Mouse (Mus musculus) layer of hippocampus, postnatal 10 days (tissue): ENCODE measurements around the gene Disp1. TPM values are rescaled to one million over a fixed set of nuclear protein-coding genes. Genes with fewer than 3 reads are reported as not detected.

Experiments used
- DNase-seq, 2 experiments: peaks; one replicate each; pipeline ENCODE4 v3.0.0; 2021; ENCODE audit warnings: low spot score in 2 of 2
- total RNA-seq, 2 experiments: library from RNA; stranded (reverse); gene quantifications; 2 replicates each; pipeline ENCODE4 v1.2.3; 2021

Gene Disp1
- total RNA-seq, 2 experiments from 2014 or later, result 4.3 to 4.4 TPM

DNA sequence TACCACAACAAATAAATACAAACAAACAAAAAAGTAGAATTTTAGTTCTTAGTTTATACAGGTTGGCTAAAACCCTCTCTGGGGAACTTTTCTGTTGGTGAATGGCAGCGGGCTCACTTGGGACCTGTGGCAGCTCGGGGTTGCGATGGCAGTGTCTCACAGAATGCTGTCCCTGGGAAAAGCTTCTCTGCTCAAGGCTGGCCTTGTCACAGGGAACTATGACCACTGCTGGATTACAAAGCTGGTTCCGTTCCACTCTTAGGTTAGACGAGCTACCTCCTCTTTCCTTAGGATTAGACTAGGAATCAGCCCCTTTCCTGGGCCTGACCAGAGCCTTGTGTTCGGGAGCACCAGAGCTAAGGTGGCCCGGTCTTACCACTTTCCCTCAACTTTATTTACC is 130.1 kb downstream of the Disp1 start:
- DNase-seq, result no peak

DNA sequence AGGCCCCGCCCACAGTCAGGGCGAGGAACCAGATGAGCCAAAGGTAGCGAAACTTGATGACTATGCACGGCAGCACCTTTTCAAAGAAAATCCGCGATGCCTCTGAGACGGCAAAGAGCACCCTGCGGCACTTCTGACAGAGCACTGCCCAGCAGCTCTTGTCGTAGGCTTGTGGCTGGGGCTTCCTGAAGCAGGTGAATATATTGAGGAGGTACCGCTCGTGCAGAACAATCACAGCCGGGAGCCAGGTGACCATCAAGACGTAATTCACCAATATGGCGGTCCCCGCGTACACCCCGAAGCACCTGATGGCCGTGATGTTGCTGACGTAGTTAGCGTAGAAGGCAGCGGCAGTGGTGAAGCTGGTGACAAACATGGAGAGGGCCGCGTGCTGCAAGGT is 132.7 kb downstream of the Disp1 start:
- DNase-seq, result no peak

DNA sequence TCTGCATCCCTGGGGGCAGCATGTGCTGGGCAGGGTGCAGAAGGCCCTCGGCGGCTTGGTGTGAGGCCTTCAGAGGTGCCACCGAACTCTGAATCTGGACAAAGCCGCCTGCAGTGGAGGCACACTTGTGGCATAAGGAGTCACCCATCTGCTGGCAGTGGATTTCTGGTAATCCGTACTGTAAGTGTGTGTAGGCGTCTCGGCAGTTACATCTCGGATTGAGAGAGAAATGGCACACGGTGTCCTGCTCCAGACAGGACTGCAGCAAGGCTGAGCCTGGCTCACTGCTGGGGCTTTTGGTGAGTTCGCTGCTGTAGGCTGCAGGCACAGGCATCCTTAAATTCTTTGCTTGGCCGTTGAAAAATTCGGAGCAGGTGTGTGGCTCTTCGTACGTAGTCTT is 134.5 kb downstream of the Disp1 start:
- DNase-seq, result no peak

DNA sequence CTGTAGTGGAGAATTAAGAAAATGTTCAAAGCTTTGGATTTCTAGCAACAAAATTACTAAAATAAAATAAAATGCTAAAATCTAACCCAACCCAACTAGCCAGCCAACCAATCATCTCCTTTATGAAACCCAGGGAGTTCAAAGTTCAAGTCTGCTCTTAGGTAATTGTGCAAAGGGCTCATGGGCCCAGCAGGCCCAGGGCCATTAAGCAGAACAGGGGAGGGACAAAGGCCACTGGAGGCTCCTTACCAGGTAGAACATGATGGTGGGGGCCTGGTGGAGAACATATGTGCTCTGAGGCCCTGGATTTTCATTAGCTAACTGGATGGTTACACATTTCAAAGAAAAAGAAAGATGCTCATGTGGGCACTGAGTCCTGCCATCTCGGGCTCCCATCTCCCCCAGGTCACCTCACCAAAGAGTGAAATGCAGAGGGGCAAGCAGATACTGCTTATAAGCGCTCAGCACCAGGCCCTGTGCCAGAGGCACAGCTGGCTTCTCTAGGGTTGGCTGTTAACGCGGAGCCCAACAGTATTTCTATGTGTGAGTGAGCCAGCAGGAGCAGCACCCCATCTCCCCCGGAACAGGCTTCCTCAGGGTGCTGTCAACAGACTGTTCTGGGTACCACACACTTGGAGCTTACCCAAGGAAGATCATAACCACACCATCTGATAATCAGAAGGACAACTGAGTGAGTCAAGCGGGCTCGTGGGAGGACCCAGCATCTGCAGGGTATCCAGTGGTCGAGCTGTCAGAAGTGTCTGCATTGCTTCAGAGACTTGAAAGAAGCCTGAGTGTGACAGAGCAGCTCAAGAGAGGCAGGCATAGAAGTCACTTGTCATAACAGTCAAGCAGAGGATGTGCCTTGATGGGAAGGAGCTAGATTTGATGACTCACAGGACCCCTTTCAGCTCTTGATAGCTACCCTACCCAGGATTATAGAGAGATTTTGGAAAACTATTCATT is 137.0 kb downstream of the Disp1 start:
- DNase-seq, result peak in 1 of 2 experiments; percentile 38

DNA sequence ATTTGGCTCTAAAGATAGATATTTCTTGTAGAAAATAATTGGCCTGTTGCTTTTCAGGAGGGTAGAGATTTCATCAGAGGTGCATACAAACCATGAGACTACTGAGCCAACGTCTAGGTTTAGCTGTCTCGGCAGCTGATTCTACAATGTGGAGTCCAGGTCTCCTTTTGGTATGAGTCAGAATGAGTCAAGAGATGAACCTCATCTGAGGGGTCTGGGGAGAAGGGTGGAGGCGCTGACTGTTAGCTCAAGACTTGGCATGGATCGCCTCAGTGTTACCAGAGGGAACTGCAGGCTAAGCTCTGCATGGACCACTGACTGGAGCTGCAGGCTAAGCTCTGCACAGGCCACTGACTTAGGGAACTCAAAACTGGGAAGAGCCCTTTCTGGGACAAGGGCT is 138.9 kb downstream of the Disp1 start:
- DNase-seq, result no peak

DNA sequence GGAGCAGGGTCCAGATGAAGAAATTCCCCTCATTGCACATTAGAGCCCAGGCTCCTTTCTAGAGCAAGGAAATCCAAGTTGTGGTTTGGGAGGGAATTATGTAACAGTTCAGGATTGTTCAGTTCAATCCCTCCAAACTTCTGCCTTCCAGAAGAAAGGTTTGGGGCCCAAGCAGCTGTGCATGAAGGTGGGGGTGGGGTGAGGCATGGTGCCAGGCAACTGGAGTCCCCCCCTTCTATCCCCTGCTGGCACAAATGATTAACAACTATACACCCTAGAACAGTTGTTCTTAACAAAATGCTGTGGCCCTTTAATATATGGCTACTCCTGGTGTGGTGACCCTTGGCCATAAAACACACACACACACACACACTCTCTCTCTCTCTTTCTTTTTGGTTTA is 140.2 kb downstream of the Disp1 start:
- DNase-seq, result no peak

DNA sequence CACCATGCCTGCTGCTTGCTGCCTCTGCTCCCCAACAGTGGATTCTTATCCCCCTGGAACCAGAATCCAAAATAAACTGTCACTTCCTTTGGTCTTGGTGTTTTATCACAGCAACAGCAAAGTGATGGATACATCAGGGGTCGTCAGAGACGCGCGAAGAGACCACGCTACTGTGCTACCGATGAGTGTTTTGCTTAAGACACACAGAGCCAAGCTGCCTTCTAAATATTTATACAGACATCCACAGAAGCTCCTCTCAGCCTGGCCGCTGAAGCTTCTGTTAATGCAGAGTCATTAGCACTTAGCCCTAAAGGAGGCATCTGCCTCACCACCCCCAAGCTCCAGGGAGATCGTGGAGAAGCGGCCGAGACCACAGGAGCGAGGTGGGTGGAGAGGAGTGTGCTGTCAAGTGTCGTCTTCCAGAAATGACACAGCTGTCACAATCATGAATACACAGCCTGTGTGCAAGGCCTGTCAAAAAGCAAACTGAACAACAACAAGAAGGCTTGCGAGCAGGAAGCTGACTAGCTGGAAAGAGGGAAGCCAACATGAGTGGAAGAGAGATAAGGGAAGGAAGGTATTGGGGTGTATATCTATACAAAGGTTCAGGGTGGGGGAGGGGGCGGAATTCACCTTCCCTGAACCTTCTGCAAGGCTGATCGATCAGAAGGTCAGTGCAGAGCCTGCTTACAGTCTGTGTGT is 146.1 kb downstream of the Disp1 start:
- DNase-seq, result peak in 1 of 2 experiments; percentile 34

DNA sequence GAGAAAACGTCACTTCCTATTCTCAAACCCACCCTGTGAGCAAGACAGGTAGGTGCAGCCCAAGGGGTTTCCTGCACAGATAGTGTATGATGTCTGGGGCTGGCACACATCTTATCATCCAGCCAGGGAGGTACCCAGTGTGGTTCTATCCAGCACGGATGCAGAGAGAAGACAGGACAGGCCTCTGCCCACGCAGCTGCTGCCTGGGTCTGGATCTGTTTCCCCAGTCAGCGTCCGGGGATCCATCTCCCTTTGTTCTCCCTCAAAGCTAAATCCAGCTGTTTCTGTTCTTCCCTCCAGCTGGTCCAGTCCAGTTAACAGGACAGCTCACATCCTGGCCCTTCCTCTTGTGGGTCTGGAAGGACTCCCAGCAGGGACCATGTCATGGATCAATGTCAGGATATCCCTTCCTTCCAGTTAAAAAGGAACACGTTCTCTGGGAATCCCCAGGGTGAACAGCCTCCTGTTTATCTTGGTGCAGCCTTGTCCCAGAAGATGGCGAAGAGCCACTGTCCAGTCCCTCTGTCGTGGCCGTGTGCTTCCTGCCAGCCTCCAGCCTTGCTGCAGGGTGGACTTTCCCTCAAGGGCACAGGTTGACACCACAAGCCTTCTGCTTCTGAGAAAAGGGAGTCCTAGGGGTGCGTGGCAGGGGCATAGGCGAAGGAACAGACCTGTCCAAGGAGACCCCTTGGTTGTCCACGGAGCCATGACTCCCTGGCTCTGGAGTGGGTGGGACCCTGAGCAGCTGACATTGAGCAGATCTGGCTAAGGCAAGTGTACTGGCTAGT is 148.9 kb downstream of the Disp1 start:
- no peak for DNase-seq

DNA sequence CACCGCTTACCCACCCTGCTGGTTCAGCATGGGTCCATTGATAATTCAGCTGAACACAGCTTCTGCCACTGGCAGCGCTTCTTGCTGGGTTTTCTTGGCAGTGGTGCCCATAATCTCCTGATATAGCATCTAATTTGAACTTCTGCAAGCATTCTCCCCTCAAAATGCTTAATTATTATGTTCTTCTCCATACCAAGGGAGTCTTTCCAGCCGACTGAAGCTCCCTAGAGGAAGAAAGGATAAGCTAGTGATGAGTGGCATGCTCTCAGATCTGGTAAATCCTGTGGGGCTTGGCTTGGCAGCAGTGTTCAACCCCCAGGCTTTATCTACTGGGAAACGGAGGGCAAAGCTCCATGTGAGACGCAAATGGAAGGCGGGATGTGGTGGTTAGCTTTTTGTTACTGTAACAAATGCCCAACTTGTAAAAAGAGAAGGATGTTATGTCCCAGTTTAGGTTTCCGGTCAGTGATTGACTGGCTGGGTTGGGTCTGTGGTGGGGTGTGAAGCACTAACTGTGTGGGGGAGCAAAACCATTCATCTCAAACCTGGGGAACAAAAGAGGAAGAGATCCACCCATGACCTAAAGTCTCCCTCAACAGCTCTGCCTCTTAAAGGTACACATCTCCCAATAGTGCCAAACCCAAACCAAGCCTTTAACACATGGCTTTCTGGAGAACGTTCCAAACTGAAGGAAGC is 151.2 kb downstream of the Disp1 start:
- DNase-seq, result no peak

DNA sequence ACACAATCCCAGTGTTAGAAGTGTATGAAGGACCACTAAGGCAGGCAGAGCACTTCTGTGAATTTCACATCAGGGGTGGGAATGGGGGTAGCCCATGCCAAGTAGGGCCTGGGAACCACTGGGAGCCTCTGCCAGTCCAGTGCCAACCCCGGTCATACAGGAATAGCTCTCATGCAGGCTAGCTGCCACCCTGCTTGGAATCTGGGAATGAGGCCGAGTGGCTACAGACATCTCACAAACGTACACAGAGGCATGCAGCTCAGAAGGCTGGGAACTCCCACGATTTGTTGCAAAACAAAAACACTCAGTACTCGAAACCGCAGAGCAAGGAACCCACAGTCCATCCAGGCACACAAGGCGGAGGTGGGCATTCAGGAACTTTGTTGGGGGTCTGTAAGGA is 153.5 kb downstream of the Disp1 start:
- DNase-seq, result no peak

DNA sequence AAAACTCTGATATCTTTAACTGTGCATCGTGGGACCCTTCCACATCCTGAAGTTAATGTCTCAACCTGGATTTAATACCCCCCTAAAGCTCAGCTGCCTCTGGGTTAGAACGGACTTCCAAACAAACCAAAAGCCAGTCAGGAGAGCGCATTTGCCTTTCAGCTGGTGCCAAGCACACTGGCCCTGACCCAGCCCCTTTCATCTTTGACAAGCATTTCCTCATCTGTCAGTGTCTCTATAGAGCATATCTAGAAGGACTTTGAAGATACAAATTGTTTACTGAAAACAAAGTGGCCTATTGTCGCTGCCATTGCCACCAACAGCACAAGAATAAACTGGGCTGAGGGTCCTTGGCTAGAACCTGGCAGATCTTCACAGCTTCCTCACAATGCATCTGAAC is 154.3 kb downstream of the Disp1 start:
- no peak for DNase-seq

DNA sequence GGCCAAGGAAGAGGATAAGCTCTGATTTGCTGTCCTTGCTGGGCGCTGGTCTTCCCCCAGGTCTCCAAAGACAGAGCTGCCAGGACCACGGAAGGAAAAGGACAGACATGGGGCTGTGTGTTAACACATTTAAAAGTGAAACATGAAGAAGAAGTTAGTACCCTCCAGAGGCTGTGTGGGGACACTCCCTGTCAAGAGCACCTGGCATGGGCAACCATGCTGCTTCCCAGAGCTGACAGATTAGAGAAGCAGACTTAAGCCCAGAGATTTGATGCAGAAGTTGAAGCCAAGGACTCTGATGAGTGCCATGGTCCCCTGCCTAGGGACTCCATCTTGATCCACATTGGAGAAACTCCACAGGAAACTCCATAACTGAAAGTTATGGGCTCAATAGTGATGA is 160.7 kb downstream of the Disp1 start:
- DNase-seq, result no peak

DNA sequence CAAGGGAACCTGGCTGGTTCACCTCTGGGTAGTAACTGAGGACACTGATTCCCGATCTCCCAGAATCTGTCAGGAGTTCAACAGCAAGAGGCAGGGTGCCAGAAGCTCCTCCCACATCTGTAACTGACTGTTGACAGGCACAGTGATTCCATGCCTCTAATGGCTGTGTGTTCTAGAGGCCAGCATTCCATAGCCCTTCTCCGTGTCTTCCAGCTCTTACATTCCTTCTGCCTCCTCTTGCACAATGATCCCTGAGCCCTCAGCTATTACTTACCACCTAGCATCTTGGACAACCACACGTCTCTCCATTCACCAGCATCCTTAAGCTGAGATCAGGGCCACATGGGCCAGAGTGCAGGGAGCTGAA is 165.1 kb downstream of the Disp1 start:
- DNase-seq, result no peak

DNA sequence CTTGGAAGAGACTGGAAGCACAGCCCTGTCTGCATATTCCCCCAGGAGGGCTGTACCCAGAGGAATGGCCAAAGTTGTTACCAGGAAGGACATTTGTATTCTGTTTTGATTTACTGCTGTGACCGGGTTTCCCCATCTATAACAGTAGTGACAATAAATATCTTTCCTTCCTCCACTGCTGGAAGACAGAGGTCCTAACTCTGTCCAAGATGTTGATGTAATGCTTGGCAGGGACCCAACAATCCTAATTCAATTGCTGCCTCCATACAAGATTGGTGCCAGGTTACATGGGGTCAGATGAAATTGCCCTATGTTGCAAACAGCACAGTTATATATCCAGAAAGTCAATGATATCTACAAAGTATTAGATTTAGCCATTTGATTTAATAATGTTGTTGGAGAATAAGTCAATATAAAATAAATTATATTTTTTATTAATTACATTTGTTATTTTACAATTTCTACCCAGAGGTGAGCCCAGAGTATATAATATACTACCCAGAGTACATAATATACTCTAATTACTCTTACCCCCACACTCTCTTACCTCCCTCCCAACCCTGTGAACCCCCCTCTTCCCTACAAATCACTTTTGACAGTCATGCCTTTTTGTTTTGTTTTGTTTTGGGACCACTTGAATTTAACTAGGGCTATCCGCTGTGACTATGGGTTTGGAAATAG is 165.6 kb downstream of the Disp1 start:
- no peak for DNase-seq

DNA sequence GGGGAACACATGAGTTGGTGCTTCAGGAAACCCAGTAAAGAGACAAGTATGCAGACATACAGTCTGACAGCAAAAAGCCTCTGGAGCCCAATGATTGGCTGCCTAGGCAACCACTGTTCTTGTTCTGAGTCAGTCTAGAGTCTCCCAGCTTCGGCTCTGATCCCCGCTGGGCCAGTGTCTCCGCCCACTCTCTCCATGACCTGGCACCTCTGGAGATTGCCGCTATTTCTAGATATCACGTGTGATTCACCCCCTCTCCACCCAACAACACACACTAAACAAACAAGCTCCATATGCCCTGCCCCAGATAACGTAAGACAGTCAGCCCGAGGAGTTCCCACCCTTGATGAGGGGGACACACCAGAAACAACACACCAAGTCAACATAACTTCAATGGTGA is 168.7 kb downstream of the Disp1 start:
- no peak for DNase-seq

DNA sequence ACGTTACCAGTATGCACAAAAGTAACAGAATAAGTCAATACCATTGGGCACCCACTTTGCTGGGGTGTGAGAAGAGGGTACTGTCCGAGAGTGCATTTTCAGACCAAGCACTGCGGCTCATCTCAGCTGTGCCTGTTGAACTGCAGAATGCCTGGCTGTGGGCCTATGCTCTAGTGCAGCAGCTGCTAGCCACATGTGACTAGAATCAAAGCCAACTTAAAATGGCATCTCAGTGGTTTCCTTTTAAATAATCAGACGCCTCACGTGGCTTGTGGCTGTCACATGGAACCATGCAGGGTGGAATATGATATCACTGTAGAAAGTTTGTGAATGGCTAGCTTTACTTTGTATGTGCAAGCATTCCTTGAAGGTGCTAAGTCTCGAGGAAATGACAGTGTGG is 172.0 kb downstream of the Disp1 start:
- DNase-seq, result peak in 1 of 2 experiments; percentile 29

DNA sequence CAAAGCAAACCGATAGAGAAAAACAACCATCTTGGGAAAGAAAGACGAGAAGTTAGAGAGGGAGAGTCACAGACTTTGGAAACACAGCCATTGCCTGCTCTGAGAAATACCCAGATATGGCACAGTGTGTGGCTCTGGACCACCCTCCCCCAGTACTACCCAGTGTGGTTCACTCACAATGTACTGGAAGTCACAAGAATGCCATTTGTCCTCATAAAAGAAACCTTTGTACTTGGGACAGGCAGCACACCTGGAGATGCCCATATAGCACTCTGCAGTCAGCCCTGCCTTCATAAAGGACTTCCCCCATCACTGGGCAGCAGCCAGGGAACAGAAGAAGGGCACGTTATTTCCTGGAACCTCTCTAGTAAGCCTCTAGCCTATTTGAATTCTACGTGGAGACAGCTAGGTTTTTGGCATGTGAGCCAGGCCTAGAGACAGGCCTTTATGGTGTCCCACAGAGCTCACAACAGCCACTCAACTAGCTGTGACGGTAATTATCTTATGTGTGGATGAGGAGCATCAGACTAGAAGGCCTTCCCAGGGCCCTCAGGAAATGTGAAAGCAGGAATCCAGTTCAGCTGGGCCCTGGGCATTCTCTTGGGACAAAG is 173.3 kb downstream of the Disp1 start:
- no peak for DNase-seq

DNA sequence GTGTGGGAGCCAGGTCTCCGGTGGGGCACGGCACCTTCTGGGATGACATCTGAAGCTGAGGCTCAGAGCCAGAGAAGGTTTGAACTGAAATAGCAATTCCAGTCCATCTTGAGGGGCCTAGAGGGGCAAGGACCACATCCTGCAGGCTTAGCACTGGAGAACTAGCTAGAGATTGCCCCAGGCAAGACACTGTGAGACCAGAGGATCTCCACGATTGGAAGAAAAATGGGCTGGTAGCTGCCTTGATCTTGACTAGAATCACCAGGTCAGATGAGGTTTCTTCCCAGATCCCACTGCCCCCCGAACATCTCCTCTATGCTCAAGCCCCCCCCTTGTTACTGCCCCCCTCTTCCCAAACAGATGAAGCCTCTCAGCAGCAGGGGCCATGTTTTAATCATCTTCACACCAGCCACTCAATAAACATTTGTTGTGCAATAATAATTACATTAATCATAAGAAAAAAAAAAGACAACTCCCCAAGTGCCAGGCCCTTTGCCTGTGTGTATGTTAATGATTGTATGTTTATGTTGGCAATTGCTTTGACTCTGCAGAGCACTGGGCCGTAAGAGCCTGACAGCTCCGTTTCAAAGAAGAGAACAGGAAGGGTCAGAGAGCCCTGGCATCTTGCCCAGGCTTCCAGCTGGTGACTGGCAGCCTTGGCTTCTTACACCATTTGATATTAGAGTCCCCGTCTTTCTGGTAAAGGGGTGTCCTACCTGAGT is 174.0 kb downstream of the Disp1 start:
- DNase-seq, result no peak

DNA sequence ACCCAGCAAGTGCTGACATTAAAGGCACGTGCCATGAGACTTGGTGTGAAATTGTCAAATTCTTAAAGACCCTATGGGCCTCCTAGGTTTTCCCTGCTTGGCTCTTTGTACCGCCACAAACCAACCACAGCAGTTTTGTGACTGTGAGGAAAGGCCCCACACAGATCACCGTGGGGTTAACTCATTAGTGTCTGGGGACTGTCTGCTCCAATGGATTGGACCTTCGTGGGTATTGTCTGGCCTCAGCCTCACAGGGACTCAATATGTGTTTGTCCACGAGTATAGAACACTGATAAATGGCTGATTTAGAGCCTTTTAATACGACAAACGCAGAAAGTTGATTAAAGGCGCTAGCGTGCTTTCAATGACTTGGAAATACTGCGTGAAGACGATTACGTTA is 175.2 kb downstream of the Disp1 start:
- DNase-seq, result no peak
